Mouse (Mus musculus) olfactory bulb, adult 2 months (tissue): Measurements from ENCODE around the gene Nxpe3. TPM values are rescaled to one million over a fixed set of nuclear protein-coding genes. Genes with fewer than 3 reads are reported as not detected.

ENCODE experiments used
- H3K27ac ChIP-seq: fragments of 200-500 bp; 2 replicates; pipeline ENCODE4 v1.5.1; 2012; ENCODE audit warnings: low read depth, low read length; ENCODE audit not compliant: insufficient read depth
- H3K4me1 ChIP-seq: fragments of 200-500 bp; 2 replicates; pipeline ENCODE4 v1.6.1; 2012; ENCODE audit warnings: low read length; ENCODE audit not compliant: control insufficient read depth, insufficient read depth
- H3K4me3 ChIP-seq: fragments of 200-500 bp; 2 replicates; pipeline ENCODE4 v1.5.1; 2012; ENCODE audit warnings: mild to moderate bottlenecking, low read depth, low read length, moderate library complexity; ENCODE audit not compliant: insufficient read depth
- CTCF ChIP-seq: fragments of 200-500 bp; IDR thresholded peaks from 2 replicates; pipeline ENCODE4 v1.5.1; 2012; ENCODE audit warnings: low read depth, mild to moderate bottlenecking, low read length, moderate library complexity; ENCODE audit not compliant: insufficient read depth
- POLR2A ChIP-seq: fragments of 200-500 bp; IDR thresholded peaks from 2 replicates; pipeline ENCODE4 v1.6.1; 2012; ENCODE audit warnings: mild to moderate bottlenecking, low read depth, low read length, moderate library complexity; ENCODE audit not compliant: insufficient read depth
- WGBS: fragments of 180-500 bp; shearing (Covaris S2); methylation state at CpG from one replicate; pipeline ENCODE4 v1.1.7; 2018; 5-methylcytosine and 5-hydroxymethylcytosine counted together
- polyA plus RNA-seq: library from polyadenylated mRNA; stranded (reverse); fragments of >200 nt; gene quantifications from 2 replicates; pipeline ENCODE4 v1.2.4, GENCODE M21; 2012; ENCODE audit warnings: low replicate concordance; ENCODE audit not compliant: missing spikeins, insufficient read depth, insufficient read length

The Nxpe3 gene
- polyA plus RNA-seq, 1 experiment, result not detected

DNA sequence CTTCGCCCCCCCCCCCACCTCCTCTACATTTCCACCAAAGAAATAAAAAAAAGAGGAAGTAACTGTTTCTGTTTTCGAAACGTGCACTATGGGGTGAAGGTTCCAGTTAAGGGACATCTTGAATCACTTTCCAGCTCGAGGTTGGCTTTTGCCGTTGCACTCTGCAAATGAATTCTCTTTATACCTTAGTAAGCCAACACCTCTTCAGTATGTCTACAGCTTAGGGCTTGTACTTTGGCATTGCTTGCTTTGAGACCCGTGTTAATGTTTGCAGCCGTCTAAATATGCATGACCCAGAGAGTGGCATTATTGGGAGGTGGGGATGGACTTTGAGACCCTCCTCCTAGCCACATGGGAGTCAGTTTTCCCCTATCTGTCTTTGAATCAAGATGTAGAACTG, 2.6 kb downstream of the Nxpe3 start:
- H3K4me1 ChIP-seq, result no peaks in the 10 kb centered on the region
- TF ChIP-seq POLR2A (no peak), CTCF (no peak)
- WGBS, result 74% methylated on average over 7 of the region's 7 CpGs
- H3K27ac ChIP-seq, result no peak overlapping the region
- H3K4me3 ChIP-seq, result no peak overlapping the region

DNA sequence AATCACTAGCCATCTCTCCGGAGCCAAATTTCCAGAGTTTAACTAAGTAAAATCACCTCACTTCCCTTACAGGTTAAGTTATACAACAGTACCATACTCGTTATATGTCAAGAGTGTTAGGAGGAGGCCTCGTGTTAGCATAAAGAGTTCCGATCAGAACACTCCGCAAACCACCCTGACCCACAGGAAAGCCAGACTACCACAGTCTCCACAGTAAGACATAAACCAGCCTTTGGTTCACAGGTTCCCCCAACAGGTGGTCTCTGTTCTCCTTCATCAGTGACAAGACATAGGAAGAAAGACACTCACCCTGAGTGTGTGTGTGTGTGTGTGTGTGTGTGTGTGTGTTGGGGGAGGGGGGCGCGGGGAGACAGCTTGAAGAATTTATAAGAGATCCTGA, 3.7 kb downstream of the Nxpe3 start:
- no peak for TF ChIP-seq POLR2A
- no peak for TF ChIP-seq CTCF
- H3K4me3 ChIP-seq, result no peak overlapping the region
- H3K4me1 ChIP-seq, result no peaks in the 10 kb centered on the region
- WGBS, result 96% methylated on average over 7 of the region's 7 CpGs
- H3K27ac ChIP-seq, result no peak overlapping the region

DNA sequence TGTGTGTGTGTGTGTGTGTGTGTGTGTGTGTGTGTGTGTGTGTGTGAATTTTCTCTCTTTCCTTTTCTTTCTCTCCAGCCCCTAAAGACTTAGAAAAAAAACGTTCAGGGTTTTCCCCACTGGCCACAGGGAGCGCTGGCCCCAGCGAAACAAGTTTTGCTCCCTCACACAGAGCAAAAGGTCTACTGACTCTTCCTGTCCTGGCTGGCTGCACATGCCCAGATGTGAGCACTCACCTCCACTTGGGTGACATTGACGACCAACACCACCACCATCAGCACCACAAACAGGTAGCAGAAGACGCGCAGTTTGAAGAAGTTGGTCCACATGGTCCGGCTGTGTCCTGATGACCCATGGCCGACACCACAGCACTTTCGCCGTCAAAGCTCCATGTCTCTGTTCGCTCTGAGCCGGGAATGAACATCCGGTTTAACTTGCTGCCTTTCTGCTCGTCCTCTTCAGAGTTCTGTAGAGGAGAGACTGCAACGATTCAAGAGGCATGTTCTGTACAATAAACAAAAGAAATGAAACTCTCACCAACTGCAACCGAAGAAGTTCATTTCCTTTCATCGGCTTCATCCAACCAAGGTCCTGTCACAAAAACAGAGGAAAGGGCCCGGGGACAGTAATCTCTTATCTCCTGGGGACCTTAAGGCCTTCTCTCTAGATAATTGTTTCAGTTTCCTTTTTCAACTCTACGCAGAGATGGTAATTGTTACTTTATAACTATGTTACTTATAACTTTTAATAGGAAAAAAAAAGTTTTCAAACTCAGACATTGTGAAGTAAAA, 4.5 kb downstream of the Nxpe3 start:
- Histone ChIP-seq H3K4me3 (no peak overlapping the region), H3K4me1 (no peaks in the 10 kb centered on the region), H3K27ac (no peak overlapping the region)
- no peak for TF ChIP-seq CTCF
- TF ChIP-seq POLR2A, result no peak
- 91% methylated on average over 19 of the region's 19 CpGs for WGBS

DNA sequence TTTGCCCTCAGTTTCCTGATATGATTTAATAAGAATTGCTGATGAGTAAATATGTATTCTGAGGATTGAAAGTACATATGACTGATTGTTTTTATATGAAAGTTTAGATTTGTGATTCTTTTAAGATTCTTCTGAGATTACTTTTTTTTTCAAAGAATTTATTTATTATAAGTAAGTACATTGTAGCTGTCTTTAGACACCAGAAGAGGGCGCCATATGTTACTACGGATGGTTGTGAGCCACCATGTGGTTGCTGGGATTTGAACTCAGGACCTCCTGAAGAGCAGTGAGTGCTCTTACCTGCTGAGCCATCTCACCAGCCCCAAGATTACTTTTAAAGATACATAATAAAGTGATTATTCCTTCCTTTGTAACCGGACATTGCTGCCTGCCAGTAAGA, 5.6 kb downstream of the Nxpe3 start:
- no peak overlapping the region for H3K27ac ChIP-seq
- H3K4me1 ChIP-seq, result no peaks in the 10 kb centered on the region
- WGBS, result 90% methylated on average over 3 of the region's 3 CpGs
- no peak overlapping the region for H3K4me3 ChIP-seq
- TF ChIP-seq POLR2A, result no peak
- no peak for TF ChIP-seq CTCF

DNA sequence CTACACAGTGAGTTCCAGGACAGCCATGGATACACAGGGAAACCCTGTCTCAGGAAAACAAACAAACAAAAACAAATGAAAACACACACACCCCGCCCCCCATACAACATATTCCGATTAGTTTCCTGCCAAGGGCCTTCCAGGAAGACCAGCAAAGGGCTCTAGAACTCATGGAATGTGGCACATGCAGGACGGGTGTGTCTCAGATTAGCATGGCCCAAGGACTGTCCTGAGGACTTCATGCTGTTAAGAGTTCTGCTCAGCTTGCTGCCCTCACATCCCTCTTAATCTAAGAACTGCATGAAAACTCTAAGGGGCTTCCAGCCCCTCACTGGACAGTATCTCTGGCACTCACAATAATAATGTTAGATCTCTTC, 6.5 kb downstream of the Nxpe3 start:
- Histone ChIP-seq H3K4me3 (no peak overlapping the region), H3K27ac (no peak overlapping the region), H3K4me1 (no peaks in the 10 kb centered on the region)
- 86% methylated on average over 3 of the region's 3 CpGs for WGBS
- TF ChIP-seq CTCF (no peak), POLR2A (no peak)

DNA sequence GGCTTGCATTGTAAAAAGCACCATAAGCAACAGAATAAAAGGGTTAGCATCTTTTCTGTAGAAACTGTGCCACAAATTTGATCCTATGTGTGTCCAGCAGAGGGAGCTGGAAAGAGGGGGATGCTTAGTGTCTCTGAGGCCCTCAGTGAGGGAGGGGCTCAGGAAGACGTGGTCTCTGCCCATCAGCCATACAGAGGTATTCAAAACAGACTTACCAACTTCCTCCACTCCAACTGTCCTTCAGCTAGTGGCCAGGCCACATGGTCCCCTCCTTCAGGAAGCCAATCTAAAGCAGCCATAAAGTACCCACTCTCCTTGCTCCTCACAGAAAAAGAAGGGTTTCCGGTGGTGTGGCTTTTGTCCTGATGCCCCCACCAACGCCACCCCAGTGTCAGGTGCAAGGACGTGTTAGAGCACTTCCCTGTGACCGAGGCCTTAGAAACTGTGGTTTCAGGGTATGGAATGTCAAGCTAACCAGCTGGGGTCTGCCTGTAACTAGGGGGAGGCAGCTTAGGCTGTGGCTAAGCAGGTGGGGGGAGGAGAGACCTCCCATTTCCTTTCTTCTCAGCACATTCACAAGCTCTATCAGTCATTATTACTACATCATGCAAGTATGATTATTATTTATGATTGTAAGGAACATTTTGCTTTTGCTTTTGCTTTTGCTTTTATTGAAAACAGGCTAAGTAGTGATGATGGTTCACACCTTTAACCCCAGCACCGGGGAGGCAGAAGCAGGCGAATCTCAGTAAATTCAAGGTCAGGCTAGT, 7.1 kb downstream of the Nxpe3 start:
- 74% methylated on average over 7 of the region's 7 CpGs for WGBS
- no peak overlapping the region for H3K27ac ChIP-seq
- H3K4me3 ChIP-seq, result no peak overlapping the region
- H3K4me1 ChIP-seq, result no peaks in the 10 kb centered on the region
- no peak for TF ChIP-seq POLR2A
- no peak for TF ChIP-seq CTCF

DNA sequence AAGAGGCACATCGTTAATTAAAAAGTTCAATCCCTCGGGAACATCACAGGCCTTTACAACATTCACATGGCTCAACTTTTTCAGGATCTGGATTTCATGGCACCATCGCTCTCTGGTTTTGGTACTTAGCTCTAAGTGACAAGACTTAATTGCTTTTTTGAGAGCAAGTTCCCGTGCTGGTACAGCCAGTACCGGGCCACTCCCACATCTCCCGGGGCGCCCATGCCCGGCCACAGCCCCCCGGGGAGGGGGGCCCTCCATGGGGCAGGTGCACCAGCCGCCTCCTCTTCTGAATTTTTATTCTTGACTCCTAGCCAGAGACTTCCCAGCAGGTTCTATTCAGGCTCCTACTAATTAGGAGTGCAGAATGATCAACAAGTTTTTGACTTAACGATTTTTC, 10.8 kb downstream of the Nxpe3 start:
- Histone ChIP-seq H3K27ac (no peak overlapping the region), H3K4me1 (no peaks in the 10 kb centered on the region), H3K4me3 (no peak overlapping the region)
- WGBS, result 49% methylated on average over 11 of the region's 11 CpGs
- TF ChIP-seq POLR2A, result no peak
- TF ChIP-seq CTCF, result no peak

DNA sequence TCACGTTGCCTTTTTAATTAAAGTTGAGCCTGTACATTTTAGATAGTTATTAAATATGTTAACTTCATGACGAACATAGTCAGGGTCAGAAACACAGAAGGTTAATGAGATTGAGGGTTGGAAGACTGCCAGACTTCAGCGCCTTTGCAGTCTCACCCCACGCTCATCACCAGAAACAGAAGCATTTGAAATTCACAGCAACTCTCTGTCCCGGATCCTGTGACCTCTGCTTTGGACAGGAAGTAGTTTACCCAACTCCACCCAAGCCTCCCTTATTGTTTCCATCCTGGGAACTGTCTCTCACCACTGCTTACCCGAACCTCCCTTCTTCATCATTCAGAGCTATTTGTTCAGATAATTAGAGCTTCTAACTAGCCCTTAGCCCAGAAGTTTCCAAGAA, 19.1 kb downstream of the Nxpe3 start:
- 59% methylated on average over 6 of the region's 6 CpGs for WGBS
- Histone ChIP-seq H3K4me1 (no peaks in the 10 kb centered on the region), H3K27ac (no peak overlapping the region), H3K4me3 (no peak overlapping the region)
- no peak for TF ChIP-seq CTCF
- no peak for TF ChIP-seq POLR2A

DNA sequence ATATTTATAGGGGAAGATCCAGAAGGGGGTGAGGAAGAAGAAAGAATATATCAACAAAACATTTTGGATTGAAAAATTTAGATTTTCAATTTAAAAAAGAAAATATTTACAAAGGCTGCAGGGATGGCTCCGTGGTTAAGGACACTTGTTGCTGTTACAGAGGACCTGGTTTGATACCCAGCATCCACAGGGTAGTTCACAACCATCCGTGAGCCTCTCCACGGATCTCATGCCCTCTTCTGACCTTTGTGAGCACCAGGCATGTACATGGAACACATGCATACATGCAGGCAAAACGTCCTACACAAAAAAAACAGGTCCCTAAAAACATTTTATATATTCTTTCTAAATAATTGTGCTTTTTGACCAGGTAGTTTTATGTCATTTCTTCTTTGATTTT, 31.3 kb downstream of the Nxpe3 start:
- TF ChIP-seq CTCF, result no peak
- TF ChIP-seq POLR2A, result no peak
- 78% methylated on average over 4 of the region's 4 CpGs for WGBS
- Histone ChIP-seq H3K4me1 (no peaks in the 10 kb centered on the region), H3K27ac (no peak overlapping the region), H3K4me3 (no peak overlapping the region)
